Mouse (Mus musculus) urinary bladder, postnatal 10 days (tissue): ENCODE results near the gene Gm5726.
"Not testable (repeated sequence)": the region's sequence is repeated elsewhere in the genome, so short reads cannot be mapped to it uniquely, and the experiment has no call there.

Experiments used
- DNase-seq: peaks from one replicate; pipeline ENCODE4 v3.0.0; 2022; ENCODE audit warnings: low spot score

The Gm5726 gene

DNA sequence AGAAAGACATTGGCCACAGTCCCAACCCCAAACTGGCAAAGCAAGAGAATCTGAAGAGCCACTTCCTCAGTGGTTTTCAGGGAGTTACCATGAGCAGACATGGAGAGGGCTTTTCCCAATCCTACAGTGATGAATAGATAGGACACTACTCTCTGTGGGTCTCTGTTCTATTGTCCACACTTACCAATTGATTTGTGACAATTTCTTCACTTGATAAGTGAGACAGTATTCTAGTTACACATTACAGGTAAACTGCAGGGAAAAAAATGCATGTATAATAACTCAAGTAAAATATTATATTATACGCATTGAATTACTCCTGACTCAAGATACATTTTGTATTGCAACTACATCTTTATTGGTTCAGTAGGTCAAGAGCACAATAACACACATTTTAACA lies at the start of gene Gm5726:
Gm5726 (minus strand) TSS at position 101 of the 400 bp plus-strand sequence.
- not testable (repeated sequence) for DNase-seq

DNA sequence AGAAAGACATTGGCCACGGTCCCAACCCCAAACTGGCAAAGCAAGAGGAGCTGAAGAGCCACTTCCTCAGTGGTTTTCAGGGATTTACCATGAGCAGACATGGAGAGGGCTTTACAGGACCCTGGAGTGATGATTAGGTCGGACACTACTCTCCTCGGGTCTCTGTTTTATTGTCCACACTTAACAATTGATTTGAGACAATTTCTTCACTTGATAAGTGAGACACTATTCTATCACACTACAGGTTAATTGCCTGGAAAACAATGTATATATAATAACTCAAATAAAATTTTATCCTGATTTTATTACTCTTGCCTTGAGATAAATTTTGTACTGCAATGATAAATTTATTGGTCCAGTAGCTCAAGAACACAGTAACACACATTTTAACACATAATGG lies 30.6 kb upstream of the Gm5726 start, which contains the start of gene Gm4141:
Gm4141 (minus strand) TSS at position 101 of the 400 bp plus-strand sequence.
- not testable (repeated sequence) for DNase-seq

DNA sequence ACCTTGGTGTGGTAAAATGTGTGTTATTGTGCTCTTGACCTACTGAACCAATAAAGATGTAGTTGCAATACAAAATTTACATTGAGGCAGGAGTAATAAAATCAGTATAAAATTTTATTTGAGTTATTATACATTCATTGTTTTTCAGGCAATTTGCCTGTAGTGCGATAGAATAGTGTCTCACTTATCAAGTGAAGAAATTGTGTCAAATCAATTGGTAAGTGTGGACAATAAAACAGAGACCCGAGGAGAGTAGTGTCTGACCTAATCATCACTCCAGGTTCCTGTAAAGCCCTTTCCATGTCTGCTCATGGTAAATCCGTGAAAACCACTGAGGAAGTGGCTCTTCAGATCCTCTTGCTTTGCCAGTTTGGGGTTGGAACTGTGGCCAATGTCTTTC lies 12.0 kb downstream of the Gm5726 start, which contains the start of gene Vmn1r104:
Vmn1r104 (plus strand) TSS at position 301 of the 400 bp plus-strand sequence.
- DNase-seq, result not testable (repeated sequence)

DNA sequence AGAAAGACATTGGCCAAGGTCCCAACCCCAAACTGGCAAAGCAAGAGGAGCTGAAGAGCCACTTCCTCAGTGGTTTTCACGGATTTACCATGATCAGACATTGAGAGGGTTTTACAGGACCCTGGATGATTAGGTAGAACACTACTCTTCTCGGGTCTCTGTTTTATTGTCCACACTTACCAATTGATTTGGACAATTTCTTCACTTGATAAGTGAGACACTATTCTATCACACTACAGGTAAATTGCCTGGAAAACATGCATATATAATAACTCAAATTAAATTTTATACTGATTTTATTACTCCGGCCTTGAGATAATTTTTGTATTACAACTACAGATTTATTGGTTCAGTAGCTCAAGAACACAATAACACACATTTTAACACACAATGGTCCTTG lies 35.1 kb downstream of the Gm5726 start, which contains the start of gene Vmn1r103:
Vmn1r103 (minus strand) TSS at position 101 of the 400 bp plus-strand sequence.
- DNase-seq, result not testable (repeated sequence)
